Mouse (Mus musculus): ENCODE results near the gene Nol6.

Nol6 gene

DNA sequence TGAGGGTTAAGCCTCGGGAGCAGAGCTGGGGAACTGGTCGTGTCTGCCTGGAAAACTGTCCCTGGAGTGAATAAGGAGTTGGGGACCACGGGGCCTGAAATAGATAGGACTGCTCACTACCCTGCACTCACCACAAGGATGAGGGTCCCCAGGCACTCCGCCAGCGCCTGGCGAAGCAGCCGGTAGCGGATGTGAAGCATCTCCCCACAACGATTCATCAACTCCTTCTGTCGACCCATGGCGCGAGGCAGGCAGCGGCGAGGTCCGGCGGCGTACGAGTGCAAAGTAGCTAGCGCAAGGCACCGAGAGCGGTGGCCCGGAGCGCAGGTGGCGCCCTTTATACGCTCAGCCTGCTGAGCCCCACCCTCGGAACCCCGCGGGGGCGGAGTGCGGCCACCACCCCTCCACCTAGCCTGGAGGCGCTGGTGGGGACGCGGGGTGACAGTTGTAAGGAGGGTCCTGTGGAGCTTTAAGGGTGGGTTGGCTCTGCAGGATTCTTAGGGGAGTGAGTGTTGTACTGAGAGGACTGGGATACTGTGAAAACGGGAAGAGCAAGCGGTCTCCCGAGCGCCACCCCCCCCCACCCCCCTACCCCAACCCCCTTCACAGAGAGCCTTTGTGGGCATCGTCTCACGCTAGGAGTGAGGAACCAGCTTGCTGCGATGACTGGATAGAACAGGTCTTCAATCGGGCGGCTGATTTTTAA lies 26.2 kb downstream of the Nol6 start, which contains the start of gene Aqp3:
Gene Aqp3, minus strand, starts transcription at position 313 of the 706 bp plus-strand sequence.
- CTCF ChIA-PET, result interaction anchor here in 3 of 4 experiments (0.6 to 1.7 kb wide), 9 partner anchors 11 to 127 kb away, joined by 3 to 5 read pairs (median 4); no protein-coding TSS in a partner anchor
- POLR2A ChIA-PET, result interaction anchor here (0.6 to 6.8 kb wide), 79 partner anchors 8 to 405 kb away, joined by 3 to 141 read pairs (median 6); partner anchors contain the start of genes Nol6 (in 3 of the 4), Dcaf12 (in 2 of the 4), AI464131 (in 1 of the 4) and Bag1 (in 1 of the 4)

DNA sequence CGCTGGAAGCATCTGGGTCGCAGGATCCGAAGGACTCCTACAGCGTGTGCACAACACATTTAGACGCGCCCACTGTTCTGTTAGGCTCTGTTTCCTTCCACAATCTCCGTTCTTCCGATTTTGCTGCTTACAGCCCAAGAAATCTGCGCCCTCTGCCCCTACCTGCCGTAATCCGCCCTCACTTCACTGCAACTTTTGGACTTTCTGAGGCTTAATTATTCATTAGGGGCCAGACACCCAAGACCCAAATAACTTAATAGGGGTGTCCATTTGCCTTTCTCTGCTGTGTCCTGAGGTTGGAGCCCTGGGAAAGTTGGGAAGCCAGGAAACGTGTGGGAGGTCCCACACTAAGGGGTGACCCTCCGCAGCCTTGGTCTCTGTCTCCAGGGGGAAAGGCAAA lies 26.9 kb downstream of the Nol6 start:
- ChIA-PET CTCF (interaction anchor here in 3 of 4 experiments (0.7 to 1.7 kb wide), 4 partner anchors 17 to 46 kb away, joined by 3 to 5 read pairs (median 4); no protein-coding TSS in a partner anchor), POLR2A (interaction anchor here (0.7 to 6.8 kb wide), 41 partner anchors 8 to 405 kb away, joined by 3 to 141 read pairs (median 7); partner anchors contain the start of genes Nol6 (in 2 of the 4), AI464131 (in 1 of the 4), Bag1 (in 1 of the 4) and Chmp5 (in 1 of the 4))

DNA sequence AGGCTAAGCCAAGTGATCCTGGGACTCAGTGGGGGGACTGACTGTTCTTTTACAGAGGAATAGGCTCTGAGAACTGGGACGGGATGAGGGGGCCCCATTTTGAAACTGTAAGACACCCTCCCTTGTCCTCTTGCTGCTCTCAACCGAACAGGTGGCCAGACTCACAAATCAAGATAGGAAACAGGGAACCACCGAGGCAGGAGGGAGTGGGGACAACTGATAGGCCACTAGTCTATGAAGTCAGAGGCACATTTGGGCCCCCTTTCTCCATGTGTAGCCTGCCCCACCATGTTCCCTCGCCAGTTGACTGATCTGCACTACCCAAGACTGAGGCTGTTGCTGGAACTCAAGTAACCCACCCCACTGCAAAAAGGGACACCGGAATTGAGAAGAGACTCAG lies 27.5 kb downstream of the Nol6 start:
- ChIA-PET POLR2A (interaction anchor here in 2 of 4 experiments (0.6 to 11.8 kb wide), 15 partner anchors 10 to 312 kb away, joined by 3 to 134 read pairs (median 5); no protein-coding TSS in a partner anchor), CTCF (interaction anchor here in 1 of 4 experiments (0.6 kb wide), 1 partner anchor 372 kb away, joined by 3 read pairs; no protein-coding TSS in a partner anchor)

DNA sequence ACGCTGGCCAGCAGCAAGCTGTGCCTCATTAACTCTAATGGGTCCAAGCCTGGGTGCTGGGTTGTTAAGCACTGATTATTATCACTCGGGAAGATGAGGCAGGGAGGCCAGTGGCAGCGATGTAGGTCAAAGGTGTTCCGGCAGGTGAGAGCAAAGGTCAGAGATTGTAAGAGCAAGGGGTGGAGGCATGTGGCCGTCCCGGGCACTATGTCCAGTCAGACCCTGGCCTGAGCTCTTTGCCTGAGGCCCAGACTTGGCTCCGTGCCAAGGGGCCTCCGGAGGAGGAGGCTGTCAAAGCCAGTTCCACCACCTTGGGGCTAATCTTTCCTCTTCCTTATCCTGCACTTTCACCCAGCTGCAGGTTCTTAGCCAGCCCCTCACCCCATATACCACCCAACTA lies 28.1 kb downstream of the Nol6 start:
- ChIA-PET CTCF (interaction anchor here in 1 of 4 experiments (0.6 kb wide), 1 partner anchor 373 kb away, joined by 3 read pairs; no protein-coding TSS in a partner anchor), POLR2A (interaction anchor here in 3 of 4 experiments (0.6 to 11.8 kb wide), 19 partner anchors 9 to 313 kb away, joined by 3 to 134 read pairs (median 3); no protein-coding TSS in a partner anchor)

DNA sequence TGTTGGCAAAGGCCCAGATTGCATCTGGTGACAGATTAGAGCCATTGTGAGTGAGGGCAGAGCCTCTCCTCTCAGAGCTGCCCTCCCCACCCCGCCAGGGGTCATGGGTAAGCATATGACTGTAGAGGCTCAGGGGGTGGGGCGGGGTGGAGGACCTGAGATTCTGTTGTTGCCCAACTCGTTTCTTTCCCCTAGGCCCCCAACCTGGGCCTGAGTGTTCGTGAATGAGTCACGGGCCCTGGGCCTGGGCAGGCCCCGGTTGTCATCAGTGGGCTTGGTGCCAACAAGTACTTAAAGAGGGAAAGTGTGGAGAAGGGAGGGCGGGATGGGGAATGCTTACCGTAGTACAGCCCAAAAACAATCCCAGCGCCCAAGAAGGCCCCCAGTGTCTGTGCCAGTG lies 29.9 kb downstream of the Nol6 start:
- ChIA-PET CTCF (interaction anchor here in 2 of 4 experiments (0.5 to 1.4 kb wide), 3 partner anchors 30 to 320 kb away, joined by 3 to 10 read pairs (median 4); no protein-coding TSS in a partner anchor), POLR2A (interaction anchor here in 2 of 4 experiments (0.6 to 11.8 kb wide), 24 partner anchors 13 to 372 kb away, joined by 3 to 134 read pairs (median 4); partner anchors contain the start of genes Dnaja1 (in 1 of the 2) and Nol6 (in 1 of the 2))

DNA sequence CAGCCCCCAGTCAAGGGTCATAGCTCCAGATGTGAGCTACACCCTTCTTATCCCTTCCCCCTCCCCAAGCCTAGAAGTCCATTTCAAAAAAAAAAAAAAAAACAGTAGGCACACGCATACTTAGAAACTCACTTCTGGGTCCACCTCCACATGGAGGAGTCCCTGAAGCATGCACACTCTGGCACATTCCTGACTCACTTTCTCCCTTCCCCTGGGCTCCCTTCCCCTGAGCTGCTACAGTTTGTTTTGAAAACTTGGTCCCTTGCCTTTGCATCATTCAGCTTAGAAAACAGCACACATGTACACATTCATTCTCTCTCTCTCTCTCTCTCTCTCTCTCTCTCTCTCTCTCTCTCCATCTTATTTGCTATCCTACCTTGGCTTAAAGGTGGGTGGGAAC lies 31.3 kb downstream of the Nol6 start:
- CTCF ChIA-PET, result interaction anchor here (0.6 to 1.4 kb wide), 5 partner anchors 19 to 42 kb away, joined by 3 to 10 read pairs (median 5); partner anchors contain the start of gene Nol6 (in 1 of the 4)
- POLR2A ChIA-PET, result interaction anchor here in 2 of 4 experiments (0.9 to 11.8 kb wide), 19 partner anchors 9 to 163 kb away, joined by 3 to 134 read pairs (median 5); no protein-coding TSS in a partner anchor

DNA sequence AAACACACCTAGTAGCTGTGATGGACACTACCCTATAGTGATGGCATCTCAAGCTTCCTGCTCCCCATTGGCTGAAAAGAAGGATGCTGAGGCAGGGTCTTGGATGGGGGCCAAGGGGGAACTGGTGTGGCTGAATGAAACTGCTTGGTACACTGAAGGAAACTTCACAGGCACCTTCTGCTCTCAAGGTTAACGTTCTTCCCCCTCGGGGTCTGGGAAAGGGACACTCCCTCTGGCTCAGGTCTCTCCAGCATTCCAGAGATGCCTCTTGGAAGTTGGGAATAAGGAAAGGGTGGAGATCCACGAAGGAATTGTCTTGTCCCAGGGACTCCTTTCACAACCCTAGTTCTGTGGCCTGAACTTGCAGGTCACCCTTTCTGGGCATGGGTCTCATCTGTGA lies 32.9 kb downstream of the Nol6 start:
- ChIA-PET CTCF (interaction anchor here in 3 of 4 experiments (0.6 to 1.1 kb wide), 3 partner anchors 27 to 35 kb away, joined by 3 to 4 read pairs (median 3); no protein-coding TSS in a partner anchor), POLR2A (interaction anchor here (0.6 to 11.8 kb wide), 19 partner anchors 8 to 183 kb away, joined by 3 to 134 read pairs (median 5); partner anchors contain the start of genes Nol6 (in 2 of the 4), Aqp3 (in 1 of the 4) and Ubap2 (in 1 of the 4))

DNA sequence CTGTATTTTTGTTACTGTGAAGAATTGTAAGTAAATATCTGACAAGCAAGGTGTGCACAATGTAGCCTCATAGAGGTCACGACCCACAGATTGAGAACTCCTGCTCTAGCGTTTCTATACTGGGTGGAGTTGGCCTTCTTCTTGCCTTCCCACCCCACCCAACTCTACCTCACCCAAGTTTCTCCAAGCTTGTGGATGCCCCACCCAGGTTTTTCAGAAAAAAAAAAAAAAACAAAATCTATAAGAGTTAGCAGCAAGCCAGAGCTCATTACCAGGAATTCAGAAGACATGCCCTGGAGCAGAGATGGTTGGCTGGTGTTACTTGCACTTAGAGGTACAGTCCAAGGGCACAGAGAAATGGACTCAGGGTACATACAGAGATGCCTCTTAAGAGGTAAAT lies 34.5 kb downstream of the Nol6 start:
- ChIA-PET CTCF (interaction anchor here in 3 of 4 experiments (0.7 to 1.8 kb wide), 5 partner anchors 26 to 41 kb away, joined by 3 to 9 read pairs (median 6); no protein-coding TSS in a partner anchor), POLR2A (interaction anchor here (0.5 to 11.8 kb wide), 25 partner anchors 8 to 582 kb away, joined by 3 to 134 read pairs (median 6); partner anchors contain the start of genes Aqp3 (in 4 of the 4), Dcaf12 (in 1 of the 4) and Nol6 (in 1 of the 4))

DNA sequence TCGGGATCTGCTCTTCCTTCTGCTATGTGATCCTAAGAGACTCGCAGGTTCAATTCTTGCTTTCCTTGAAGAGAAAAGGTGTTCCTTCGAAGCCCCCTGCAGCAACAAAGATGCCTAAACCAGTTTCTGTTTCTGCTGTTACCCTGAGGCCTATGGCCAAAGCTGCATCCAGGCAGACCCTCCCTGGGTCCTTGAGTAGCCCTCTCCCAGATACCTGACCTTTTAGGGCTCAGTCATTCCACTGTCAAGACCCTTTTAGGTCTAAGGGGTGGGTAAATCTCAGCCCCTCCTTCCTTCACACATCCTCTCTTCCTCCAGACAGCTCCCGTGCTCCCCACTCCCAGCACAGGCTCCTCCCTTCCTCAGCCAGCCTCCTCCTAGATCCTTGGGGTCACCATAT lies 35.1 kb downstream of the Nol6 start:
- ChIA-PET CTCF (interaction anchor here in 3 of 4 experiments (1.0 to 1.8 kb wide), 4 partner anchors 26 to 38 kb away, joined by 4 to 9 read pairs (median 6); no protein-coding TSS in a partner anchor), POLR2A (interaction anchor here (0.5 to 11.8 kb wide), 19 partner anchors 8 to 582 kb away, joined by 3 to 134 read pairs (median 6); partner anchors contain the start of genes Aqp3 (in 4 of the 4), Dcaf12 (in 1 of the 4) and Nol6 (in 1 of the 4))

DNA sequence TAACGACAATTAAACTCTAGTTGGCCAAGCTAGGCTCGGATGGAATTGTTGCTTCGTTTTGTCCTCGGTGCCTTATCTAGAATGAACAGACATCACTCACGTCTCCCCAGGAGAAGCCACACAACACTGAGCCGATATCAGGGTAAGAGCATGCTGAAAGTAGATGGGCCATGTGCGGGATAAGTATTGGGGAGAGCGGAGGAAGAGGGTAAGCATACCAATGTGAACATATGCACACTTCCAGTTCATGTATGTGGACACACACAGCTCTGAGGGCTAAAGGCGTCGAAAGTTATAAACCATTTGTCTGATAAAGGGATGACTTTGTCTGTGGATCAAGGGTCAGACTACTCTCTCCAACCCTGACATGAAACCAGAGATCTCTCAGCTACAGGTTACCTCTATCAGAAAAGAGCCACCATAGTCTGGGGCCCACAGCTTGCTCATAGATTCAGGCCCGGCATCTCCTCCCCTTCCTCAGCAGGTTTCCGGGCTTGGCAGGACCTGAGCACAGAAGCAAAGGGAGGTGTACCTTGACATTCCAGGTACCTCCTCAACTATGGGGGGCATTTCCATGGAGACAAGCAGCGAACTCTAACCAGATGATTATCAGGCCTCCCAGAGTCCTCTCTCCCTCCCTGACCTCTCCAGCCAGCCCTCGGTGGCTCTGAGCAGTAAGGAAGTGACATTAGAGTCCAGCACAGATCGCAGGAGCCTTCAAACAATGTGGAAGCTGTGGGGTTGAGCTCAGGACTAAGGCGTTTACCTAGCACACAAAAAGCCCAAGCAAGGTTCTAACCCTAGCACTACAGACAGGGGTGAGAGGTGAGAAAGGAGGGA lies 36.6 kb downstream of the Nol6 start:
- CTCF ChIA-PET, result interaction anchor here in 1 of 4 experiments (1.2 kb wide), 1 partner anchor 30 kb away, joined by 3 read pairs; no protein-coding TSS in a partner anchor
- POLR2A ChIA-PET, result interaction anchor here (0.5 to 11.8 kb wide), 14 partner anchors 8 to 153 kb away, joined by 3 to 134 read pairs (median 4); partner anchors contain the start of gene Aqp3 (in 2 of the 4)

DNA sequence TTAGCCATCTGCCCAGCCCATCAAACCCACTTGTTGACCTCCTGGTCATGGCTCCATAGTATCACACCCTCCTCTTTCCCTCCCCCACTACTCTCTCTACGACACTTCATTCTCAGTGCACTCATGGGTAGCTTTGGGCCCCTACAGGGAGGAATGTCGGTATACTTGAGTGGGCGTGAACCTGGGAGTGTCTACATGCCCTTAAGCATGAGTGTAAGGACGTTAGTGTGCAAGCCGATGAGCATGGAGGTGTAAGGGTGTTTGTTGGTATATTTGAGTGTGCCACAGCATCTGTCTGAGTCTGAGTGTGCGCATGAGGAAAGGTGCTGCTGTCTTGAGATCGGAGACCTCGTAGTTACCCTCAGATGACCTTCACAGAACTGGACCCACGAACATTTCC lies 37.3 kb downstream of the Nol6 start:
- ChIA-PET CTCF (interaction anchor here in 1 of 4 experiments (1.4 kb wide), 1 partner anchor 23 kb away, joined by 7 read pairs; no protein-coding TSS in a partner anchor), POLR2A (interaction anchor here in 2 of 4 experiments (1.0 to 11.8 kb wide), 14 partner anchors 9 to 37 kb away, joined by 3 to 134 read pairs (median 4); partner anchors contain the start of genes Aqp3 (in 2 of the 2) and Nol6 (in 1 of the 2))

DNA sequence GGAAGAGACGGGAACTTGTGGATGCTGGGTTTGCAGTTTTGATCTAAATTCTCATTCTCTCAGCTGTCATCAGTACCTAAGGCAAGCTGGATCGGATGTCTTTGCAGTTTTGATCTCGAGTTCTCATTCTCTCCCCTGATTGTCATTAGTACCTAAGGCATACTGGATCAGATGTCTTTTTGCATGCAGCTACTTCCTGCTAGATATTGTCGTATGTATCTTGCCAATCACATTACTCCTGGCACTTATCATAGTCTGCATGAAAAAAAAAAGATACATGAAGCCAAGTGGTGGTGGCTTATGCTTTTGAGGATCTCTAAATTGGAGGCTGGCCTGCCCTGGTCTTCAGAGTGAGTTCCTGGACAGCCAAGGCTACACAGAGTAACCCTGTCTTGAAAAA lies 39.4 kb downstream of the Nol6 start:
- CTCF ChIA-PET, result no interaction called here
- POLR2A ChIA-PET, result interaction anchor here in 2 of 4 experiments (1.0 to 1.2 kb wide), 3 partner anchors 16 to 18 kb away, joined by 3 read pairs; no protein-coding TSS in a partner anchor

DNA sequence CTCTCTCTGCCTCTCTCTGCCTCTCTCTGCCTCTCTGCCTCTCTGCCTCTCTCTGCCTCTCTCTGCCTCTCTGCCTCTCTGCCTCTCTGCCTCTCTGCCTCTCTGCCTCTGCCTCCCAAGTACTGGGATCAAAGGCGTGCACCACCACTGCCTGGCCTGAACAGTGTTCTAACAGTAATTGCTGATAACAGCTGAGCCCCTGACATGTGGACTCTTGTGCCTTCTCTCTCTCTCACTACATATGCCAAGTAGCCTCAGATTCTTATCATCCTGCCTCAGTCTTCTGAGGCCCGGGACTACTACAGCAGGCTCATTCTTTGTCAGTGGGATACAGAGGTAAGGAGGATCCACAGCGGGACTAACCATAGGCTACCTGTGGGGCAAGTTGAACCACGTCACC lies 41.5 kb downstream of the Nol6 start:
- ChIA-PET POLR2A (interaction anchor here in 3 of 4 experiments (0.7 to 1.6 kb wide), 12 partner anchors 8 to 846 kb away, joined by 3 to 9 read pairs (median 3); partner anchors contain the start of genes Aqp3 (in 2 of the 3), Bag1 (in 1 of the 3) and Chmp5 (in 1 of the 3)), CTCF (interaction anchor here in 2 of 4 experiments (0.5 to 1.6 kb wide), 3 partner anchors 8 to 30 kb away, joined by 3 to 9 read pairs (median 5); no protein-coding TSS in a partner anchor)

DNA sequence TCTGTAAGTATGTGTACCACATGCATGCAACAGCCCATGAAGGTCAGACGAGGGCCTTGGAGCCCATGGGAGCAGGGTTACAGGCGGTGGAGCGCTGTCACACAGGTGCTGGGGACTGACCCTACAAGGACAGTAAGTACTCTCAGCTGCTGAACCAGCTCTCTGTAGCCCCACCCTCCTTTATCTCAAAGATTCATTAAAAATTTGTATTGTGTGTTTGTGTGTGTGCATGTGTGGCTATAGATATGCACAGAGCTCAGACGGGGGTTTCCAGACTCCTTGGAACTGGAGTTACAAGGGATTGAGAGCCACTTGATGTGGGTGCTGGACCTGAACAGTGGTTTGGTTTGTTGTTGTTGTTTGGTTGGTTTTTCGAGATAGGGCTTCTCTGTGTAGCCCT lies 42.5 kb downstream of the Nol6 start:
- ChIA-PET POLR2A (interaction anchor here (0.5 to 2.9 kb wide), 11 partner anchors 8 to 24 kb away, joined by 3 to 8 read pairs (median 4); no protein-coding TSS in a partner anchor), CTCF (interaction anchor here in 2 of 4 experiments (0.6 to 1.3 kb wide), 3 partner anchors 18 to 145 kb away, joined by 3 read pairs; no protein-coding TSS in a partner anchor)

DNA sequence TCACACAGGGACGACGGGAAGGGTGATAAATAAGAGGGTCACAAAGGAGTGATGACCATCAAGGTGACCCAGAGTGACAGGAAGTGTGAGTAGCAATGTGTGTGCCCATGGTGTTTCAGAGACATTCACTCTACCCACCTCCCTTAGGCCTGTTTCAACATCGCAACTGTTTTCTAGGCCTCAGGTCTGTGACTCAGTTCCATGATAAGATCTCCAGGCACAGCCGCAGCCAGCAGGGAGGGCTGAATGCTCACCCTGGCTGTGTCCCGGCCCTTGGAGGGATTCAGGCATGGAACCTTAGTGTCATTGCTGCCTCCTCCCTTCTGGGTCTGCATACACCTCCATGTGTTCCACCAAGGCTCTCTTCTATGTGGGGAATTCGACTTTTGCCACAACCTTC lies 45.5 kb downstream of the Nol6 start:
- CTCF ChIA-PET, result no interaction called here
- POLR2A ChIA-PET, result interaction anchor here in 2 of 4 experiments (0.7 to 1.9 kb wide), 5 partner anchors 11 to 20 kb away, joined by 3 to 8 read pairs (median 5); no protein-coding TSS in a partner anchor

DNA sequence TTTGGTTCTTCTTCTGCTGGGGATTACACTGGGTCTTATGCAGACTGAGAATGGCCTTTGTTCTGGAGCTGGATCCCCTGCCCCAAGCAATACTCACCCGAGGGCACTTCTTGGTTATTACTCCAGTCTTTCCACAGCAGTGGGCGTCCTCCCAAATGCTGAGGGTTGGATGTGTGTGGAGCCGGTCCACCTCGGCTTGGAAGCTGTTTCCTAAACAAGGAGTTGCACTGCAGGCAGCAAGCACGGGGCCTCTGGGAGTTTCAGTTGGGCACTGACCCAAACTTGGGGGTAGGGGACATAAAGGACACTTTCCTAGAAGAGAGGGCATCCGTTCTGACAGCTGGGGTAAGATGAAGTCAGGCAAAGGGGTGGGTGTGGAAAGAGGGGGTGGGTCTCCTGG lies 49.8 kb downstream of the Nol6 start:
- CTCF ChIA-PET, result interaction anchor here (0.6 to 1.5 kb wide), 10 partner anchors 9 to 430 kb away, joined by 3 to 5 read pairs (median 4); partner anchors contain the start of gene Nol6 (in 1 of the 4)
- POLR2A ChIA-PET, result interaction anchor here (0.5 to 16.8 kb wide), 22 partner anchors 7 to 596 kb away, joined by 3 to 236 read pairs (median 4); partner anchors contain the start of genes Aqp3 (in 2 of the 4), Nol6 (in 1 of the 4) and Nudt2 (in 1 of the 4)

Data from embryonic stem cell, embryonic (primary cell).